Mouse (Mus musculus): ENCODE data around the gene Eif5b. TPM values are rescaled to one million over a fixed set of nuclear protein-coding genes. Genes with fewer than 3 reads are reported as not detected.

The Eif5b gene
- total RNA-seq, 4 experiments from 2014 or later = 36.2 to 40.3 (median 37.5) TPM

Other genes starting within 250 kb of the Eif5b start
- 10 to 100 TPM; 15.9 to 18.9 (median 17.4) TPM for gene Tsga10, start 131.6 kb upstream of the Eif5b start, total RNA-seq (2022)
- gene Lipt1, start 126.3 kb upstream of the Eif5b start, total RNA-seq (2022) = 10 to 100 TPM in 3 of 4 experiments, 1 to 10 TPM in 1; 9.2 to 13.0 (median 11.9) TPM
- gene Mitd1, start 107.6 kb upstream of the Eif5b start, total RNA-seq (2022) = 10 to 100 TPM in 2 of 4 experiments, 1 to 10 TPM in 2; 7.4 to 11.8 (median 9.4) TPM
- gene Mrpl30, start 107.5 kb upstream of the Eif5b start, total RNA-seq (2022) = 100 to 1,000 TPM; 129 to 154 (median 145) TPM
- gene Lyg2, start 81.5 kb upstream of the Eif5b start, total RNA-seq (2022) = not detected
- not detected for gene Lyg1, start 40.3 kb upstream of the Eif5b start, total RNA-seq (2022)
- gene Txndc9, start 117 bp upstream of the Eif5b start, total RNA-seq (2022) = 10 to 100 TPM; 57.1 to 62.3 (median 61.7) TPM
- 10 to 100 TPM; 43.6 to 45.9 (median 44.7) TPM for gene Rev1, start 131.8 kb downstream of the Eif5b start, total RNA-seq (2022)